ENCODE assay signal across 8 mouse cellular contexts in genomic region chr7:130645994-130646761, GRCm38 (mm10).
DNase-seq lines count a peak whose midpoint lies in the region; ATAC-seq and TF ChIP-seq lines count a peak whose summit lies in the region.

No protein-coding gene starts in this region.

- peak; percentile 83 for ATAC-seq in heart, postnatal 0 days (ENCODE audit: insufficient read depth, low read depth)
- peak; percentile 70 for ATAC-seq in megakaryocyte progenitor cell, adult 5-6 weeks (replicated peaks; ENCODE audit: poor library complexity)

- H3K36me3 ChIP-seq in heart, postnatal 0 days (replicated peaks; ENCODE audit: control insufficient read depth, insufficient read depth, low read length) = no peaks in the 10 kb centered on the region
- no peaks in the 10 kb centered on the region for H3K36me3 ChIP-seq in spleen, adult 2 months (ENCODE audit: control insufficient read depth, insufficient read depth, low read length)

- no peak for TF ChIP-seq CTCF in embryonic fibroblast, embryonic 13.5 days (IDR thresholded peaks at IDR 0.05; ENCODE audit: borderline replicate concordance, insufficient read depth, low read length)
- peak; percentile 22; the same call in 1 of the 2 replicates for TF ChIP-seq CTCF in heart, postnatal 0 days (IDR thresholded peaks at IDR 0.05; ENCODE audit: low read depth)
- TF ChIP-seq CTCF in spleen, adult 2 months (IDR thresholded peaks at IDR 0.05; ENCODE audit: extremely low read depth, insufficient read depth, insufficient read length, insufficient replicate concordance) = no peak

- H3K27ac ChIP-seq in embryonic fibroblast, embryonic 13.5 days (ENCODE audit: insufficient read depth, low read length) = peak overlapping the region; percentile 97
- H3K27ac ChIP-seq in heart, postnatal 0 days (ENCODE audit: low read depth) = peak overlapping the region; percentile 99
- peak overlapping the region; percentile 61 for H3K27ac ChIP-seq in spleen, adult 2 months (ENCODE audit: insufficient read depth, low read length)

- TF ChIP-seq POLR2A in embryonic fibroblast, embryonic 13.5 days (IDR thresholded peaks at IDR 0.05; ENCODE audit: low read depth, low read length) = peak; percentile 29
- no peak for TF ChIP-seq POLR2A in spleen, adult 2 months (IDR thresholded peaks at IDR 0.05; ENCODE audit: low read depth, low read length)

- H3K27me3 ChIP-seq in heart, postnatal 0 days (ENCODE audit: control insufficient read depth, insufficient read depth, low read length) = no peaks in the 10 kb centered on the region
- H3K27me3 ChIP-seq in spleen, adult 2 months (ENCODE audit: control insufficient read depth, insufficient read depth, low read length) = no peaks in the 10 kb centered on the region

- peak; percentile 59; the same call in 1 of the 2 replicates for TF ChIP-seq EP300 in heart, postnatal 0 days (IDR thresholded peaks at IDR 0.05; ENCODE audit: low read depth)

- H3K4me1 ChIP-seq in embryonic fibroblast, embryonic 13.5 days (ENCODE audit: control insufficient read depth, insufficient read depth, low read length) = peaks cover 15% of the 10 kb centered on the region; the same call in 1 of the 2 replicates
- peaks cover 41% of the 10 kb centered on the region for H3K4me1 ChIP-seq in heart, postnatal 0 days (ENCODE audit: control insufficient read depth, insufficient read depth)
- peaks cover 2% of the 10 kb centered on the region; the same call in 1 of the 2 replicates for H3K4me1 ChIP-seq in spleen, adult 2 months (ENCODE audit: control insufficient read depth, insufficient read depth, insufficient read length)

- H3K9ac ChIP-seq in heart, postnatal 0 days (replicated peaks; ENCODE audit: low read depth, low read length) = peak overlapping the region; percentile 89

- peak overlapping the region; percentile 80 for H3K4me2 ChIP-seq in heart, postnatal 0 days (ENCODE audit: low read depth, low read length)

- intact Hi-C loops in left cerebral cortex, postnatal 25 days (cut with DNase I) = no loop called here

- H3K9me3 ChIP-seq in heart, postnatal 0 days (replicated peaks; ENCODE audit: control insufficient read depth, low read length) = no peaks in the 10 kb centered on the region

- under 1% methylated on average over 51 of the region's 55 CpGs for WGBS in heart, postnatal 0 days
- WGBS in spleen, adult 2 months = under 1% methylated on average over 46 of the region's 55 CpGs

- H3K4me3 ChIP-seq in embryonic fibroblast, embryonic 13.5 days (ENCODE audit: insufficient read depth, low read length) = peak overlapping the region; percentile 81
- H3K4me3 ChIP-seq in heart, postnatal 0 days (ENCODE audit: low read depth, low read length) = peak overlapping the region; percentile 66
- H3K4me3 ChIP-seq in spleen, adult 2 months (ENCODE audit: extremely low read depth, insufficient read depth, insufficient read length) = peak overlapping the region; percentile 60

- DNase-seq in CD4-positive helper T cell, adult 2 months (ENCODE audit: low read depth, low spot score) = peak; percentile 63
- DNase-seq in WW6 (ENCODE audit: low read depth, low spot score) = peak; percentile 48
- peak; percentile 89 for DNase-seq in heart, postnatal 0 days (ENCODE audit: low spot score)
- DNase-seq in kidney, postnatal 25 days = peak; percentile 79 to 93
- DNase-seq in spleen, adult 2 months (ENCODE audit: low read depth in 1 of 2, low spot score in 2 of 2) = peak in 1 of 2 experiments; percentile 27
- no peak for DNase-seq in left cerebral cortex, postnatal 25 days (ENCODE audit: low spot score in 2 of 2)

Comparison
In these comparisons a context has a peak if more than half of its experiments do, and no peak if none do; other contexts are left out.
1. DNase-seq: peak in CD4-positive helper T cell, adult 2 months (single experiment), WW6 (single experiment), heart, postnatal 0 days (single experiment) and kidney, postnatal 25 days (2 of 2); none in left cerebral cortex, postnatal 25 days (0 of 2).
2. Peak in every context shown above with its lines, with median percentiles within 50 percentile points of each other: H3K27ac ChIP-seq and H3K4me3 ChIP-seq.